Mouse (Mus musculus): ENCODE data around the gene Amph.

DNA sequence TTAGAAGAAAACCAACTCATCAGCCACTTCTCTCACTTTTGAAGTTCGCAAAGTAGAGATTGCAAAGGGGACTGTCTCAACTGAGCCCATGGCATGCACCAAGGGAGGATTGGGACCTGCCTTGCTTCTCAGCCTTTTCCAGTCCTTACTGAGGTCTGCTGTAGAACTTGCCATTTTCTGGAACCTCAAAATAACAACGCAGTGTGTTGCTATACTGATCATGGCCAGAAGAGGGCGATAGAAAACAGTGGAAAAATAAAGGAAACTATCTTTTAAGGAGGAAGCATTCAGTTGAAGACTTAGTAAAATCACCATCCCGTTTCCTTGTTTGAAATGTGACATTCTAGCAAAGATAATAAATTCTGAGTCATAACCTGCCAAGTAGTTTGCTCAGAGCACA, 210.5 kb downstream of the Amph start:
- no peak for TF ChIP-seq CTCF (IDR thresholded peaks at IDR 0.05; ENCODE audit: control insufficient read depth, insufficient read depth, insufficient read length)
- TF ChIP-seq CEBPB (IDR thresholded peaks at IDR 0.05; ENCODE audit: low read depth) = no peak
- TF ChIP-seq MYOG (IDR thresholded peaks at IDR 0.05; ENCODE audit: control insufficient read depth, extremely low read depth, insufficient read length) = no peak
